Mouse (Mus musculus): ENCODE measurements around the gene Nlrx1.

The Nlrx1 gene

GRCm38 (mm10) chr9:44233802-44234478, 34.5 kb downstream of the Nlrx1 start, which contains the start of gene Cbl:
TSS of gene Cbl (minus strand) at chr9:44234049.
- DNase-seq = peak; percentile 98 to 99

GRCm38 (mm10) chr9:44233021-44233801, 35.2 kb downstream of the Nlrx1 start:
- DNase-seq = peak in 1 of 2 experiments; percentile 29

GRCm38 (mm10) chr9:44231609-44232008, 36.8 kb downstream of the Nlrx1 start:
- no peak for DNase-seq

- no peak for DNase-seq
Observed at GRCm38 (mm10) chr9:44225993-44226392, 42.4 kb downstream of the Nlrx1 start.

- DNase-seq = no peak
Observed at GRCm38 (mm10) chr9:44213538-44213937, 54.9 kb downstream of the Nlrx1 start.

GRCm38 (mm10) chr9:44212406-44212805, 56.0 kb downstream of the Nlrx1 start:
- no peak for DNase-seq

GRCm38 (mm10) chr9:44209416-44209815, 59.0 kb downstream of the Nlrx1 start:
- no peak for DNase-seq

- DNase-seq = no peak
Observed at GRCm38 (mm10) chr9:44207840-44208239, 60.6 kb downstream of the Nlrx1 start.

All from cerebellum, postnatal 36 days (tissue).